Mouse (Mus musculus) brown adipose tissue, adult 24 weeks (tissue): ENCODE data around the gene Hsd17b3. TPM values are rescaled to one million over a fixed set of nuclear protein-coding genes. Genes with fewer than 3 reads are reported as not detected.

Experiments
- H3K27ac ChIP-seq: fragments of 200-500 bp; replicated peaks from 2 replicates; pipeline ENCODE4 v1.5.1; 2012; ENCODE audit warnings: low read depth, mild to moderate bottlenecking, low read length
- H3K4me1 ChIP-seq: fragments of 200-500 bp; 2 replicates; pipeline ENCODE4 v1.6.1; 2012; ENCODE audit warnings: low read length, mixed read lengths; ENCODE audit not compliant: control insufficient read depth, insufficient read depth, insufficient read length
- H3K4me3 ChIP-seq: fragments of 200-500 bp; 2 replicates; pipeline ENCODE4 v1.5.1; 2012; ENCODE audit warnings: low read depth, mild to moderate bottlenecking, low read length, moderate library complexity; ENCODE audit not compliant: insufficient read depth
- polyA plus RNA-seq: library from polyadenylated mRNA; stranded (reverse); fragments of >200 nt; gene quantifications from 2 replicates; pipeline ENCODE4 v1.2.4, GENCODE M21; 2012; ENCODE audit not compliant: missing spikeins, insufficient read depth, insufficient read length

The Hsd17b3 gene
- polyA plus RNA-seq, 1 experiment = not detected

- Histone ChIP-seq H3K27ac (no peak overlapping the region), H3K4me1 (no peaks in the 10 kb centered on the region), H3K4me3 (no peak overlapping the region)
Observed at GRCm38 (mm10) chr13:64050895-64051294, 38.1 kb downstream of the Hsd17b3 start.

- Histone ChIP-seq H3K27ac (no peak overlapping the region), H3K4me1 (no peaks in the 10 kb centered on the region), H3K4me3 (no peak overlapping the region)
Observed at GRCm38 (mm10) chr13:64049535-64049934, 39.5 kb downstream of the Hsd17b3 start.

GRCm38 (mm10) chr13:64048467-64048866 lies 40.6 kb downstream of the Hsd17b3 start:
- H3K4me1 ChIP-seq = no peaks in the 10 kb centered on the region
- no peak overlapping the region for H3K27ac ChIP-seq
- H3K4me3 ChIP-seq = no peak overlapping the region

GRCm38 (mm10) chr13:64039976-64040375 lies 49.1 kb downstream of the Hsd17b3 start:
- Histone ChIP-seq H3K27ac (no peak overlapping the region), H3K4me3 (no peak overlapping the region), H3K4me1 (no peaks in the 10 kb centered on the region)

GRCm38 (mm10) chr13:64038114-64038513 lies 50.9 kb downstream of the Hsd17b3 start:
- no peak overlapping the region for H3K4me3 ChIP-seq
- H3K27ac ChIP-seq = no peak overlapping the region
- no peaks in the 10 kb centered on the region for H3K4me1 ChIP-seq

- Histone ChIP-seq H3K27ac (no peak overlapping the region), H3K4me1 (no peaks in the 10 kb centered on the region), H3K4me3 (no peak overlapping the region)
Observed at GRCm38 (mm10) chr13:64036079-64037011, 52.7 kb downstream of the Hsd17b3 start.

GRCm38 (mm10) chr13:64035036-64035435 lies 54.0 kb downstream of the Hsd17b3 start:
- no peaks in the 10 kb centered on the region for H3K4me1 ChIP-seq
- no peak overlapping the region for H3K27ac ChIP-seq
- H3K4me3 ChIP-seq = no peak overlapping the region

GRCm38 (mm10) chr13:64033921-64034320 lies 55.1 kb downstream of the Hsd17b3 start:
- Histone ChIP-seq H3K4me1 (no peaks in the 10 kb centered on the region), H3K4me3 (no peak overlapping the region), H3K27ac (no peak overlapping the region)

GRCm38 (mm10) chr13:64033181-64033580 lies 55.8 kb downstream of the Hsd17b3 start:
- no peak overlapping the region for H3K27ac ChIP-seq
- H3K4me1 ChIP-seq = no peaks in the 10 kb centered on the region
- H3K4me3 ChIP-seq = no peak overlapping the region

GRCm38 (mm10) chr13:64031254-64031653 lies 57.8 kb downstream of the Hsd17b3 start:
- H3K4me1 ChIP-seq = no peaks in the 10 kb centered on the region
- no peak overlapping the region for H3K4me3 ChIP-seq
- H3K27ac ChIP-seq = no peak overlapping the region

- no peak overlapping the region for H3K4me3 ChIP-seq
- H3K4me1 ChIP-seq = no peaks in the 10 kb centered on the region
- H3K27ac ChIP-seq = no peak overlapping the region
Observed at GRCm38 (mm10) chr13:64030792-64031191, 58.2 kb downstream of the Hsd17b3 start.

GRCm38 (mm10) chr13:64024803-64025202 lies 64.2 kb downstream of the Hsd17b3 start:
- Histone ChIP-seq H3K4me3 (no peak overlapping the region), H3K4me1 (no peaks in the 10 kb centered on the region), H3K27ac (no peak overlapping the region)

- Histone ChIP-seq H3K4me1 (no peaks in the 10 kb centered on the region), H3K27ac (no peak overlapping the region)
Observed at GRCm38 (mm10) chr13:64022786-64023468, 66.1 kb downstream of the Hsd17b3 start.

GRCm38 (mm10) chr13:64020902-64021311 lies 68.1 kb downstream of the Hsd17b3 start:
- H3K4me1 ChIP-seq = no peaks in the 10 kb centered on the region
- no peak overlapping the region for H3K27ac ChIP-seq
- H3K4me3 ChIP-seq = no peak overlapping the region

More at GRCm38 (mm10) chr13:64022786-64023468, 66.1 kb downstream of the Hsd17b3 start:
- H3K4me3 ChIP-seq = no peak overlapping the region

- H3K27ac ChIP-seq = no peak overlapping the region
Observed at GRCm38 (mm10) chr13:64018586-64019141, 70.4 kb downstream of the Hsd17b3 start.

More at GRCm38 (mm10) chr13:64018586-64019141, 70.4 kb downstream of the Hsd17b3 start:
- no peaks in the 10 kb centered on the region for H3K4me1 ChIP-seq
- H3K4me3 ChIP-seq = no peak overlapping the region
